In genomic region chr17:9163285-9163684, GRCm38 (mm10) we compare ENCODE assay signal across 19 mouse cellular contexts.
"Had no signal": no experiment of that assay in that cellular context is flagged by ENCODE, and none has a peak within 500 bp of the region (broad histone marks: within the 10 kb centered on the region; RNA-seq: fewer than 3 reads in every experiment).

No protein-coding gene starts in this region.

- DNase-seq: kidney, adult 2 months; kidney, postnatal 25 days; layer of hippocampus, adult 9-11 months; lung, adult 2 months; lung, postnatal 14 days; lung, postnatal 4 days; retina, postnatal 1 day; thymus, adult 2 months; thymus, postnatal 25 days had no signal

- H3K4me1 ChIP-seq: liver, embryonic 15.5 days had no signal

- H3K27me3 ChIP-seq: midbrain, embryonic 15.5 days; neural tube, embryonic 12.5 days; neural tube, embryonic 15.5 days had no signal

- H3K27ac ChIP-seq: kidney, postnatal 0 days; layer of hippocampus, adult 2 months; limb, embryonic 10.5 days; limb, embryonic 13.5 days; liver, embryonic 15.5 days; midbrain, embryonic 12.5 days; midbrain, embryonic 15.5 days; neural tube, embryonic 12.5 days; neural tube, embryonic 15.5 days had no signal

- ATAC-seq: intestine, postnatal 0 days; midbrain, embryonic 15.5 days had no signal

- H3K9ac ChIP-seq: limb, embryonic 13.5 days; liver, embryonic 15.5 days; midbrain, embryonic 12.5 days; midbrain, embryonic 15.5 days; neural tube, embryonic 12.5 days; neural tube, embryonic 15.5 days had no signal

- H3K36me3 ChIP-seq: limb, embryonic 10.5 days; limb, embryonic 13.5 days; liver, embryonic 15.5 days; midbrain, embryonic 12.5 days; midbrain, embryonic 15.5 days; neural tube, embryonic 12.5 days; neural tube, embryonic 15.5 days had no signal

- H3K4me3 ChIP-seq: layer of hippocampus, adult 2 months; limb, embryonic 10.5 days; limb, embryonic 13.5 days; liver, embryonic 15.5 days; midbrain, embryonic 12.5 days; midbrain, embryonic 15.5 days; neural tube, embryonic 12.5 days; neural tube, embryonic 15.5 days had no signal

- H3K4me2 ChIP-seq: limb, embryonic 13.5 days; liver, embryonic 15.5 days; midbrain, embryonic 12.5 days; midbrain, embryonic 15.5 days; neural tube, embryonic 12.5 days; neural tube, embryonic 15.5 days had no signal

- H3K9me3 ChIP-seq: limb, embryonic 10.5 days; limb, embryonic 13.5 days; liver, embryonic 15.5 days; midbrain, embryonic 12.5 days; midbrain, embryonic 15.5 days; neural tube, embryonic 12.5 days; neural tube, embryonic 15.5 days had no signal
